Mouse (Mus musculus) hindbrain, embryonic 11.5 days (tissue): Measurements from ENCODE around the gene Mmrn2. TPM values are rescaled to one million over a fixed set of nuclear protein-coding genes. Genes with fewer than 3 reads are reported as not detected.

Experiments
- ATAC-seq: fragments of 200-750 bp; cut with Nextera tagmentation; 2 replicates; pipeline ENCODE4 v1.8.0; 2017; ENCODE audit warnings: mild to moderate bottlenecking, moderate TSS enrichment, moderate library complexity; ENCODE audit not compliant: low FRiP score
- DNase-seq: peaks from one replicate; pipeline ENCODE4 v3.0.0-alpha.2; 2015; ENCODE audit warnings: low spot score
- H3K27ac ChIP-seq: fragments of 300-500 bp; sonication (generic); 2 replicates; pipeline ENCODE4 v1.5.1; 2014; ENCODE audit warnings: mild to moderate bottlenecking, low read depth, low read length
- H3K27me3 ChIP-seq: fragments of 300-500 bp; sonication (generic); 2 replicates; pipeline ENCODE4 v1.6.1; 2014; ENCODE audit warnings: mild to moderate bottlenecking, low read length, moderate library complexity, mixed read lengths; ENCODE audit not compliant: control insufficient read depth, insufficient read depth
- H3K36me3 ChIP-seq: fragments of 300-500 bp; sonication (generic); 2 replicates; pipeline ENCODE4 v1.6.1; 2014; ENCODE audit warnings: mild to moderate bottlenecking, low read length, moderate library complexity, mixed read lengths; ENCODE audit not compliant: control insufficient read depth, insufficient read depth
- H3K4me1 ChIP-seq: fragments of 300-500 bp; sonication (generic); replicated peaks from 2 replicates; pipeline ENCODE4 v1.6.1; 2014; ENCODE audit warnings: low read length, mixed read lengths; ENCODE audit not compliant: control insufficient read depth, insufficient read depth
- H3K4me2 ChIP-seq: fragments of 300-500 bp; sonication (generic); replicated peaks from 2 replicates; pipeline ENCODE4 v1.6.1; 2014; ENCODE audit warnings: mild to moderate bottlenecking, low read depth, low read length
- H3K4me3 ChIP-seq: fragments of 300-500 bp; sonication (generic); 2 replicates; pipeline ENCODE4 v1.5.1; 2014; ENCODE audit warnings: low read depth, low read length
- H3K9ac ChIP-seq: fragments of 300-500 bp; sonication (generic); 2 replicates; pipeline ENCODE4 v1.6.1; 2014; ENCODE audit warnings: low read depth, low read length
- H3K9me3 ChIP-seq: fragments of 300-500 bp; sonication (generic); 2 replicates; pipeline ENCODE4 v1.6.1; 2016; ENCODE audit warnings: low read length; ENCODE audit not compliant: control insufficient read depth
- WGBS: fragments of 180-500 bp; shearing (Covaris S2); extraction: QIAGEN DNeasy Blood & Tissue Kit; methylation state at CpG from one replicate; pipeline ENCODE4 v1.1.7; 2014; 5-methylcytosine and 5-hydroxymethylcytosine counted together
- polyA plus RNA-seq: library from polyadenylated mRNA; unstranded; fragments of >200 nt; fragmentation: Nextera tagmentation; extraction: Ambion mirVana; gene quantifications from 2 replicates; pipeline ENCODE4 v1.2.1, GENCODE M21; 2014

Mmrn2 gene
- polyA plus RNA-seq, 1 experiment from 2014 or later, result 4.4 TPM

DNA sequence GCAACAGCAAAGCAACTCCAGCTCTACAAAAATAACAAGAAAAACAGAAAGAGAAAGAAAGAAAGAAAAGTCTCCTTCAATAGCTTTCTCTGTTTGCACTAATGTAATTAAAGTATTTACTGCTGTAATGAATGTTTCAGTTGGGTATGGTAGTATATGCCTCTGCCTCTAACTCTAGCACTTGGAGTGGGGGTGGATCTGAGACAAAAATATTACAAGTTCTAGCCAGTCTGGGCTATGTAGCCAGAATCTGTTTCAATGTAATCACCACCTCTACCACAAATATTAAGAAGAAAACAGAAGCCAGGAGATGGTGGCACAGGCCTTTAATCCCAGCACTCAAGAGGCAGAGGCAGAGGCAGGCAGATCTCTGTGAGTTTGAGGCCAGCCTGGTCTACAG lies 73.1 kb downstream of the Mmrn2 start:
- Histone ChIP-seq H3K9ac (no peak overlapping the region), H3K4me3 (no peak overlapping the region), H3K27me3 (no peaks in the 10 kb centered on the region), H3K4me2 (no peak overlapping the region), H3K4me1 (peaks cover 2% of the 10 kb centered on the region; the same call in 1 of the 2 replicates), H3K9me3 (no peaks in the 10 kb centered on the region), H3K27ac (no peak overlapping the region), H3K36me3 (peaks cover 6% of the 10 kb centered on the region; the same call in 1 of the 2 replicates)
- no peak for DNase-seq
- no peak for ATAC-seq

DNA sequence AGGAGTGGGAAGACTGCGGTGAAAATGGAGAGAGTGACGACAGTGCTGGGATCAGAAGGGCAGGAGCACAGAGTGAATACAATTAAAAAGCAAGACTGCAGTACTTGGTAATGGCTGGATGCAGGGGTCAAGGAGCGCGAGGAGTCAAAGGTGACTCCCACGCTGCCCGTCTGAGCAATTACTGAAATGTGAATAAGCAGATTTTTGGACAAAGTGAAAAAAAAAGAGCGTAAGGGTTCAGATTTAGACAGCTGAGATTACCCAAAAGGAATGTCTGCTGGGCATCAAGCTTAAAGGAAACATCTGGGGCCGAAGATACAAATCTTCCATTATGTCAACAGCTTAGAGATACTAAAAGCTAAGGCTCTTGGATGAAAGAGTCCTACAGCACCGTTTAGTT lies 74.5 kb downstream of the Mmrn2 start:
- H3K4me1 ChIP-seq, result peaks cover 2% of the 10 kb centered on the region; the same call in 1 of the 2 replicates
- H3K27me3 ChIP-seq, result no peaks in the 10 kb centered on the region
- no peak overlapping the region for H3K4me3 ChIP-seq
- 40% methylated on average over 9 of the region's 9 CpGs for WGBS
- H3K27ac ChIP-seq, result no peak overlapping the region; the same call in 1 of the 2 replicates
- peaks cover 6% of the 10 kb centered on the region; the same call in 1 of the 2 replicates for H3K36me3 ChIP-seq
- ATAC-seq (peak; percentile 33; the same call in 1 of the 2 replicates), DNase-seq (peak; percentile 31)
- H3K9me3 ChIP-seq, result no peaks in the 10 kb centered on the region
- H3K9ac ChIP-seq, result no peak overlapping the region
- H3K4me2 ChIP-seq, result no peak overlapping the region

DNA sequence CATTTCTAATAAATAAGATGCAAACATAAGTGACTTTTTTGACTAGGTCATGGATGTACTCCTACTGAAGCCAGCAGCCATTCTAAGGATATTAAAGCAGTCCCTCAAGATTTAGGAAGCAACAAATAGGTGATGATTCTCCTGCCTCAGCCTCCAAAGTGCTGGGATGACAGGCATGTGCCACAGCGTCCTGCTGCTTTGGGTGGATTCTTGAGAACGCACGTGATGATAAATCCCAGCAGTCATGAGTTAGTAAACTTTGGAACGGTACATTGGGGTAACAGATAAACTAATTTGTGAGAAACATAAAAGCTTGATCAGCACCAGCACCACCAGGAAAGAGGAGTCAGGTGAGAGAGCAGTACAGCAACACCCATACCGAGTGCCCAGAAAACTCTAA lies 75.2 kb downstream of the Mmrn2 start:
- no peak overlapping the region for H3K9ac ChIP-seq
- 93% methylated on average over 5 of the region's 5 CpGs for WGBS
- peaks cover 6% of the 10 kb centered on the region; the same call in 1 of the 2 replicates for H3K36me3 ChIP-seq
- ATAC-seq (no peak), DNase-seq (no peak)
- H3K4me2 ChIP-seq, result no peak overlapping the region
- no peak overlapping the region for H3K27ac ChIP-seq
- no peaks in the 10 kb centered on the region for H3K27me3 ChIP-seq
- H3K4me1 ChIP-seq, result peaks cover 2% of the 10 kb centered on the region; the same call in 1 of the 2 replicates
- no peak overlapping the region for H3K4me3 ChIP-seq
- H3K9me3 ChIP-seq, result no peaks in the 10 kb centered on the region

DNA sequence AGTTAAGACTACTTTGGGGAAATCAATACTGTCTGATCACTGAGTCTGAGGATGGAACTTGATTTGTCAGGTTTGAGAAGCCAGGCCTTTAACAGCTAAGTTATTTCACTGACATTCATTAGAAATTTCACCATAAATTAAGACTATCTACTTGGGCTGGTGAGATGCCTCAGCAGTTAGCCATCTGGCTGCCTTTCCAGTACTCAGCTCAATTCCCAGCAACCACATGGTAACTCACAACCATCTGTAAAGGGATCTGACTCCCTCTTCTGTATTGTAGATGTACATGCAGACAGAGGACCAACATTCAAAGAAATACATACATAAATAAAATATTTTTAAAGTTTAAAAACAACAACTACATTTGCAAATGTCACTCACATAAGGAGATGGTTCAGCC lies 76.6 kb downstream of the Mmrn2 start:
- Histone ChIP-seq H3K4me2 (no peak overlapping the region), H3K9ac (no peak overlapping the region), H3K36me3 (0 out of 2 replicates have a peak, but pooled peaks cover 4% of the 10 kb centered on the region), H3K9me3 (no peaks in the 10 kb centered on the region), H3K27ac (no peak overlapping the region), H3K4me3 (no peak overlapping the region), H3K27me3 (no peaks in the 10 kb centered on the region), H3K4me1 (peaks cover 2% of the 10 kb centered on the region; the same call in 1 of the 2 replicates)
- DNase-seq, result no peak
- no peak for ATAC-seq

DNA sequence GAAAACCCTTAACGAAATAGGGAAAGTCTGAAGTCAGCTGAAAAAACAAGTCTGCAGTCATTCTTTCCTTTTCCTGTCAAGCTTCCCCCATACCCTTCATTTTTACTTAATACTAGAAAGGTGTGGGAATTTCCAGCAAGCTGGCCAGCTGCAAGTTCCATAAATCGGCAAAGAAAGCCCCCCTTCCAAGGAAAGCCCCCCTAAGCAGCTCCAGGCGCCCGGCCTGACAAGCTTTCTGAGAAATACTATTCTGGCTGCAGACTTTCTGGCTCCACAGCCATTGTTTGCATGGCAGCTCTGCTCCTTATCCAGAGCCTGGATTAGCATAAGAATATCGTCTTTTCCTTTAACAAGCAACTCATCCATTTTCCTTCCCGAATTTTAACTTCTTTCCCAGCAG lies 78.4 kb downstream of the Mmrn2 start:
- 13% methylated on average over 6 of the region's 6 CpGs for WGBS
- peak; percentile 80 for ATAC-seq
- no peak overlapping the region for H3K9ac ChIP-seq
- no peak overlapping the region for H3K4me2 ChIP-seq
- H3K4me1 ChIP-seq, result peaks cover 2% of the 10 kb centered on the region; the same call in 1 of the 2 replicates
- no peak overlapping the region for H3K4me3 ChIP-seq
- H3K27me3 ChIP-seq, result no peaks in the 10 kb centered on the region
- H3K36me3 ChIP-seq, result no peaks in the 10 kb centered on the region
- peak; percentile 43 for DNase-seq
- no peaks in the 10 kb centered on the region for H3K9me3 ChIP-seq
- H3K27ac ChIP-seq, result peak overlapping the region; percentile 85

Other genes starting within 250 kb of the Mmrn2 start
- 0.04 TPM in 1 of 2 replicates, not detected in the other for gene Npy4r, start 223.0 kb upstream of the Mmrn2 start, polyA plus RNA-seq
- 0.33 and 0.74 TPM in 2 replicates for gene Gprin2, start 173.8 kb upstream of the Mmrn2 start, polyA plus RNA-seq
- gene Syt15, start 155.9 kb upstream of the Mmrn2 start, polyA plus RNA-seq, result 0.32 TPM in 1 of 2 replicates, not detected in the other
- 7.1 and 8.5 TPM in 2 replicates for gene Shld2, start 65.0 kb upstream of the Mmrn2 start, polyA plus RNA-seq
- 86.0 and 95.1 TPM in 2 replicates for gene Glud1, start 64.7 kb upstream of the Mmrn2 start, polyA plus RNA-seq
- not detected in 2 replicates for gene Fam25c, start 20.0 kb upstream of the Mmrn2 start, polyA plus RNA-seq
- gene Sncg, start 676 bp upstream of the Mmrn2 start, polyA plus RNA-seq, result 123 and 152 TPM in 2 replicates
- 44.9 and 48.9 TPM in 2 replicates for gene Bmpr1a, start 127.9 kb downstream of the Mmrn2 start, polyA plus RNA-seq
- not detected in 2 replicates for gene 9230112D13Rik, start 147.3 kb downstream of the Mmrn2 start, polyA plus RNA-seq
- 0.28 and 0.29 TPM in 2 replicates for gene Ldb3, start 213.2 kb downstream of the Mmrn2 start, polyA plus RNA-seq
- not detected in 2 replicates for gene Opn4, start 224.7 kb downstream of the Mmrn2 start, polyA plus RNA-seq